Mouse (Mus musculus) c-Kit-positive CD71-positive TER-119-negative erythroid progenitor cells, embryonic 14.5 days (primary cell): ENCODE data around the gene Zfyve1.
"Not testable (repeated sequence)": the region's sequence is repeated elsewhere in the genome, so short reads cannot be mapped to it uniquely, and the experiment has no call there.

Source experiments
- DNase-seq: peaks from one replicate; pipeline ENCODE4 v3.0.0-alpha.2; 2013; ENCODE audit warnings: low read depth

Zfyve1 gene

GRCm38 (mm10) chr12:83597025-83597501, at the start of gene Zfyve1:
Zfyve1 (minus strand) TSS chr12:83597222.
- peak; percentile 92 for DNase-seq

GRCm38 (mm10) chr12:83643116-83643515, 46.1 kb upstream of the Zfyve1 start:
- DNase-seq = no peak

GRCm38 (mm10) chr12:83641233-83641632, 44.2 kb upstream of the Zfyve1 start:
- no peak for DNase-seq

- no peak for DNase-seq
Measured at GRCm38 (mm10) chr12:83633807-83634206, 36.8 kb upstream of the Zfyve1 start.

- DNase-seq = peak; percentile 43
Measured at GRCm38 (mm10) chr12:83632680-83633025, 35.6 kb upstream of the Zfyve1 start.

GRCm38 (mm10) chr12:83631743-83632679, 35.0 kb upstream of the Zfyve1 start:
- DNase-seq = peak; percentile 96

GRCm38 (mm10) chr12:83630936-83631335, 33.9 kb upstream of the Zfyve1 start, which contains the start of gene Rbm25:
Rbm25 (plus strand) TSS chr12:83631236.
- not testable (repeated sequence) for DNase-seq

GRCm38 (mm10) chr12:83624321-83624720, 27.3 kb upstream of the Zfyve1 start:
- no peak for DNase-seq

- DNase-seq = no peak
Measured at GRCm38 (mm10) chr12:83622031-83622755, 25.2 kb upstream of the Zfyve1 start.

- DNase-seq = not testable (repeated sequence)
Measured at GRCm38 (mm10) chr12:83620694-83621093, 23.7 kb upstream of the Zfyve1 start.

GRCm38 (mm10) chr12:83618981-83619380, 22.0 kb upstream of the Zfyve1 start:
- DNase-seq = no peak

- no peak for DNase-seq
Measured at GRCm38 (mm10) chr12:83617261-83617660, 20.2 kb upstream of the Zfyve1 start.

- not testable (repeated sequence) for DNase-seq
Measured at GRCm38 (mm10) chr12:83606411-83606810, 9.4 kb upstream of the Zfyve1 start.

- no peak for DNase-seq
Measured at GRCm38 (mm10) chr12:83602285-83602684, 5.3 kb upstream of the Zfyve1 start.

GRCm38 (mm10) chr12:83597881-83598280, 859 bp upstream of the Zfyve1 start:
- DNase-seq = no peak

- DNase-seq = no peak
Measured at GRCm38 (mm10) chr12:83596191-83596954, 649 bp downstream of the Zfyve1 start.

- no peak for DNase-seq
Measured at GRCm38 (mm10) chr12:83594454-83595040, 2.5 kb downstream of the Zfyve1 start.

- no peak for DNase-seq
Measured at GRCm38 (mm10) chr12:83591754-83592501, 5.1 kb downstream of the Zfyve1 start.

- no peak for DNase-seq
Measured at GRCm38 (mm10) chr12:83586628-83587027, 10.4 kb downstream of the Zfyve1 start.

- DNase-seq = no peak
Measured at GRCm38 (mm10) chr12:83582747-83583146, 14.3 kb downstream of the Zfyve1 start.

- DNase-seq = no peak
Measured at GRCm38 (mm10) chr12:83582106-83582505, 14.9 kb downstream of the Zfyve1 start.
